Mouse (Mus musculus): Measurements from ENCODE around the gene Plekha6.

Plekha6 gene

DNA sequence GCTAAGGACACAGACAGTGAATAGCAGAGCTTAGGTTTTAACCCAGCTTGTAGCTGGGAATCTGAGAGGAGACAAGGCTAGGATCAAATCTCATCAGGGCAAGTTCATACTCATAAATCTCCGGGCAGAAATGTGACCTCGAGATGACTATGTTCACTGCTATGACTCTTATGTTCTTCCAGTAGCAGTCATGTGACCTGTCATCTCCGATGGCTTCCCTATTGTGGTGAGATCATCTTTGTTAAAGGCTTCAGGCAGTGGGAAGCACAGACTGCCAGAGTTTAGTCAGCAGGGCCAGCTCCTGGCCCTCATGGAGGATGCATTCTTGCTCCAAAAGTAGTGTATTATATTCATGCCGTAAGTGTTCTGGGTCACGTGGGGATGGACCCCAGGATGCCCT, 113.0 kb downstream of the Plekha6 start:
- no peak for DNase-seq (ENCODE audit: low spot score)

DNA sequence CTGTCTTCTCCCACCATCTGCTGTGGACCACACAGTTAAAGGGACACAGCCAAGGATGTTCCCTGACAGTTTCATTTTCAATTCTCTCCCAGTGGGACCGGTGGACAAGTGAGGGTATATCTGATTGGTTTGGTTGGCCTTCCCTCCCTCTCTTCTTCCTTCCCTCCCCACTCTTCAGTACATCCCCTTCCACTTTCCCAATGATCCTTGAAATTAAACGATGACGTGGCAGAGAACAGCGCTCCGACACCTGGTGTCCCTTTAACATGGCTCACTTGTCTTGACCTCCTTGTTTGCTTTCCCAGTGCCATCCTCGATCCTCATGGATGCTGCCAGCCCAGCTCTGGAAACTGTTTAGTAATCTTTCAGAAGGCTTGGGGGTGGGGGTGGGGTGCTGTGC, 114.5 kb downstream of the Plekha6 start:
- no peak for DNase-seq (ENCODE audit: low spot score)

DNA sequence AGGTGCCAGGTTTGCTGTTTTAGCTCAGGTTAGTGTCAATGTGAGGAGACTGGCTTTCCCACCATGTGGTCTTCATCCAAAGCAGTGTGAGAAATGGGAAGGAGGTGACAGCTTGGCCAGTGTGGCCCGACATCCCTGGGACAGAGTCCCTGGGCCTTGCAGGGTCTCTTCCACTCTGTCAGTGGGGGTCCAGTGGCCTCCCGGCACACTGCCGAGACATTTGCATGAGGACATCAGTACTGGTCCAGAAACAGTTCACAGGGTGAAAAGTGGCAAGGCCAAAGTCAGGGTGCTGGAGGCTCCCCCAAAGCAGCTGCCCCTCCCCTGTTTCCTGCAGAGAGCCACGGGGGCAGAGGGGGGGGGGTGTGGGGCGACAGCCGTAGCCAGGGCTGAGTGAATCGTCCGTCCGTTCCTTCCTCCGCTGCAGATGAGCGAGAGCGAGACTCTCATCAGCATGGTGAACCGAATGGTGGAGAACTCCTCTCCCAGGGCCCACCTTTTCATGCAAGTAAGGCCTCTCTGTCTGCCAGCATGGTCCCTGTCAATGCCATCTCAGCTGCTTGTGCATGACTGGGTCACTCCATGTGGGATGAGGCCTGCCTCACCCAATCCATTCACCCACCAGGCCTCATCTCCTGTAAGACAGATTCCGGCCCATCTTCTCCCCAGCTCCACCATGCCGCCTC, 115.1 kb downstream of the Plekha6 start:
- DNase-seq (ENCODE audit: low spot score) = no peak

DNA sequence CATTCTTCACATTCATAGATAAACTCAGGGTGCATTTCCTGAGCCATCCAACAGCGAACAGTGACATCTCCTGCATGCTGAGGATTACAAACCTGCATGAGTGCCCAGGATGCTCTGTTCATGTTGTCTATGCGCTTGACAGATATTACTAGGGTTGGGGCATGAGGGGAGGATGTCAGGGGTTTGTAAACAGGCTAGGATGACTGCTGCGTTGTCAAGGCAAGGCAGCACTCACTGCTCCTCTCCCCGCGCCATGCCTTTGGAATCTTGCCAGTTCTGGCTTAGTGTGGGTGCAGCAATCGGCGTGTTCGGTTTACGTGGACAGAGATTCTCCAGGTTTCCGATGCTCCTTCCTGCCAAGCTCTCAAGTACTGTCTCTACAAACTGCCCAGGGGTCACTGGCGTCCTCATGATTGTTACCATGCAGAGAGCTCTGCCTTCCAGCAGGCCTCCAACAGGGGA, 115.7 kb downstream of the Plekha6 start:
- no peak for DNase-seq (ENCODE audit: low spot score)

DNA sequence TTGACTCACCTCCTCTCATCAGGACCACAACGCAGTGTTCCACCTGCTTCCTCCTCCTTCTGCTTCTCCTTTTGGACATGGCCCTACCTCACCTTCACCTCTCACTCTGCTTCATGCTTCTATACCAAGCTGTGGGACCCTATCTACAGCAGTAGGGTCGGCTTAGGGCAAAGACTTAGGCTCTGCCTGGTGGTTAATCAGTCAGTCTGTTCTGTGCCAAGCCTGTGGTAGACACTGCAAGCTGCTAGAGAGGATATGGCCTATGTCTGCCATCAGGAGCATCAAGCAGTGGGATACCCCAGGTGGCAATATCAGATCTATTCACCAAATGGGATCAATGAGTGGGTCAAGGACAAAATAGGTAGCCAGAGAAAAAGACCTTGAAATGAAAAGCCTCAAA, 116.5 kb downstream of the Plekha6 start:
- no peak for DNase-seq (ENCODE audit: low spot score)

DNA sequence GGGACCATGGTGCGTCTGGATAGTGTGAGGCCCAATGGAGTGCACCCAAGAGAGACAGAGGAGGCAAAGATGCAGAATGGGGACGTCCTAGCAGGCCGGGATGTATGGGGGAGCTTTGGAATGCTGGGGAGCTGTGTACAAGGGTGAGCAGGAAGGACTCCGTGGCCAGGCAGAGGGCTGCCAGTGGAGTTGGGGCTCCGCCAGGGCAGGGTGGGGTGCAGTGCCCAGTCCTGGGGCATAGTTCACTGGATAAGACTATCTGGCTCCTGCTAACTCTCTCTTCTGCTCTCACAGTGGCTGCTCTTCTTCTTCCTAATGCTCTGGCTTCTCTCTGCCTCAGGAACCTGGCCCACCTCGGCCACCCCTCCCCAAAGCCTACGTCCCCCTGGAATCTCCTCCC, 121.9 kb downstream of the Plekha6 start:
- DNase-seq (ENCODE audit: low spot score) = no peak

DNA sequence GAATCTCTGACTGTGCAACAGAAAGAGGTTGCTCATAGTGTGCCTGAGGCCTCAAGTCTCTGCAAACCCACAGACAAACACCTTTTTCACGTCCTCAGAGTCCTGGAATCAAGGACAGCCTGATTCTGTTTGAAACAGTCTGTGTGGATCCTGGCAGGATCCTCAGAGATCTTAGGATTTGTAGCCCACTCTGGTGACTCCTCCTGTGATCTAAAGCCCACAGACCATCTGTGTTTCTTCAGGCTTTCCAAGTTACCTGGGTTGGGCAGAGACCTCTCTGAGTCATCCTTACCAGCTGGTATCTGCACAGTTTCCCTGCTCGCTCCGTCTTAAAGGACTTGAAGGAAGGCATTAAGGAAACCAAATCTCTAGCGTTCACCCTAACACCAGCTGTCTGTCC, 123.0 kb downstream of the Plekha6 start:
- no peak for DNase-seq (ENCODE audit: low spot score)

DNA sequence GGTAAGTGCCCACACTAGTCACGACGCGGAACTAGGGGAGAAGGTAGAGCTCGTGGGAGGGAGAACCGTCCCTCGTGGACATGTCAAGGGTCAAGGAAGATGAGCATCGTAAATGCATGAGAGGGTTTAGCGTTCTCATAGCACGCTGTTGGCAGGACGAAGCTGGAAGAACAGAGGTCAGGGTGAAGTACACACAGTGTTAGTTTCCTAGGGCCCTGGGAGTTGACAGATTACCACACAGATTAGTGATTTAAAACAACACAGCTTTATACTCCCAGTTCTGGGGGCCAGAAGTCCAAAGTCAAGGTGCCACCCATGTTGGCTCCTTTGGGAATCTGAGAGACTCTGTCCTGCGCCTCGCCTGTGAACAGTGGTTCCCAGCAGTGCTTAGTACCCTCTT, 123.9 kb downstream of the Plekha6 start:
- no peak for DNase-seq (ENCODE audit: low spot score)

DNA sequence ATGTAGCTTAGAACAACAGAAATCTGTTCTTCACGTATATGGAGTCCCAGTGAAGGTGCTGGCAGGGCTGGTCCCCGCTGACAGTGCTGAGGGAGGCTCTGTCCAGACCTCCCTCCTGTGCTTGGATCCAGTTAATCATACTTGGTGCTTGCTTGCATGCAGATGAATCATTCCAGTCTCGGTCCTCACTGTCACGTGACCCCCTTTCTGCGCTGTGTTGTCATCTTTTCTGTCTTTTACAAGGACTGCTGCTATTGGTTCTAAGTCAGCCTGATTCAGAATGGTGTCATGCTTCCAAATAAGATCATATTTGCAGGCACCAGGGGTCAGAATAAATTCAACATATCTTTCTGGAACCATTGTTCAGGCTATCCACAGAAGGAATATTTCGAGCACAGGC, 127.9 kb downstream of the Plekha6 start:
- DNase-seq (ENCODE audit: low spot score) = no peak

DNA sequence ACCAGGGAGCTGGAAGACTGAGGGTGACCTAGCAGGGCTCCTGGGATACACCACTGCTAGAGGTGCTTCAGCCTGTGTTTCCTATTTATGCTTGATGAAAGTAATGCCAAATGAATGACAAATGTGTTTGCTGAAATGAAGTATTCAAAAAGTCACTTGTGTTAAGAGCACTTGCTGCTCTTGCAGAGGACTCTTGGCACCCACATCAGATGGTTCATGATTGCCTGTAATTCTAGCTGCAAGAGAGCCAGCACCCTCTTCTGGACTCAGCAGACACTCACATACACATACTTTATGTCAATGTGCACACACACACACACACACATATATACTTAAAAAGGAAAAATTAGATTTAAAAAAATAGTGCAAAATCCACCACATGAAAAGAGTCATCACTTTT, 128.6 kb downstream of the Plekha6 start:
- DNase-seq (ENCODE audit: low spot score) = no peak

DNA sequence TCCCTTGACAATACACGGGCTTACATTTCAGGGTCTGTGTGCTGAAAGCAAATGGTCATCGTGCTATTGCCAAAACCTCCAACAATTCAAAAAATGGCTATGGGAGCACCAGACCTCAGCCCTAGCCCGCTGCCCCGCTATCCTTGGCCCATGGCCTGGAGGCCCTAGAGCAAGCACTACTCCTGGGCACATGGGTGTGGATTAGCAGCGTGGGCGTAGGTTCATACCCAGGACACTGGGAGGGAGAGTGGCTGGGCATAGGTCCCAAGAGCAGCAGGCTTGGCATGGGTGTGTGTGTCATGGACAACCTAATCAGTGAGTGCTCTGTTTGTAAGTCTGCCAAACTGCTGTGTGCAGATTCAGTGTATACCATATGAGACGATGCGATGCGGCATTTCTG, 132.4 kb downstream of the Plekha6 start:
- DNase-seq (ENCODE audit: low spot score) = no peak

DNA sequence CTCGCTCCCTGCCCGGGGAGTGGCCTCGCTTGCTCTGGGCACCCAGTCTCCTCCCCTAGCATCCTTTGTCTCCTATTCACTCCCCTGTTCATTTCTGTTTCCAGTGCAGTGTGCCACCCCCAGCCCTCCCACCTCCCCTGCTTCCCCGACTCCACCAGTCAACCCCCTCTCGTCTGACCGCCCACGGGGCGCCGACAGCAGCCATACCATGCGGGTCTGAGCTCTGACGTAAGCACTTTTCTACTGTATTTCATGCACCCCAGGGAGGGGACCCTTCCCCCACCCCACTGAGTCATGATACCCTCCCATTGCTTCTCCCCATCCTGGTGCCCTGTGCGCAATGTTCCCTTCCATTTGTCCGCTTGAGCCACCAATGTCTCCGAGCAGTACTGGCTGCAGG, 134.8 kb downstream of the Plekha6 start:
- no peak for DNase-seq (ENCODE audit: low spot score)

DNA sequence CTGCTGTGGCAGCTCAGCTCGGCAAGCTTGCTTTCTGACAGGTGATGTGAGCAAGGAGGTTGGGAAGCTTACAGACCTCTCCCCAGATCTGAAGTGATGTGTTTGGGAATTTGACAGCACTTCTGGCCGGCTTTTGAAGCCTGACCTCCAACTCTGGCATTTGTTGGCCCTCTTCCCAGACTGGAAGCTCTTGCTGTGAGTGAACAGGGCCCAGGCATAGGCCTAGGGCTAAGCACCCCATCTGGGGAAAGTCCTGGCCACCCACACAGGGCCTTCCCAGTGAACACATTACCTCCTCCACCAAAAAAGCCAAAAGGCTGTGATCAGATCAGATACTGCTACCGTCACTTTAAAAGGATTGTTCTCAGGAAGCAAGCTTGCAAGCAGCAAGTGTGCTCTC, 138.5 kb downstream of the Plekha6 start:
- no peak for DNase-seq (ENCODE audit: low spot score)

DNA sequence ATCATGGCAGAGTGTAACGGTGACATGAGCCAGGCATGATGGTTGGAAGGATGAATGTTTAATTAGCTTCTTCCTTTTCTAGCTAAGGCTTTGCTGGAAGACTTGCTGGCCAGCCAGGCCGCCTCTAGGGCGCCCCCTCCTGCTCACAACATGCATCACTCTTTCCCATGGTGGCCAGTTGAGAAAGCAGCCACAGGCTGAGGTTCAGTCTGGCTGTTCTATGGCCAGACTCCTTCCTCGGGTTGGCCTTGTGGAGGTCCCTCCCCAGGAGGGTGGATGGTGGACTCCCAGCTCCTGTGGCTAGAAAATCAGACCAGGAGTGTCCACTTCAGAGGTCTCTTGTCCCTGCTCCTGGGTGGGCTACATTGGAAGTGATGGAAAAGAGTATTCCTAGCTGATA, 142.8 kb downstream of the Plekha6 start:
- no peak for DNase-seq (ENCODE audit: low spot score)

DNA sequence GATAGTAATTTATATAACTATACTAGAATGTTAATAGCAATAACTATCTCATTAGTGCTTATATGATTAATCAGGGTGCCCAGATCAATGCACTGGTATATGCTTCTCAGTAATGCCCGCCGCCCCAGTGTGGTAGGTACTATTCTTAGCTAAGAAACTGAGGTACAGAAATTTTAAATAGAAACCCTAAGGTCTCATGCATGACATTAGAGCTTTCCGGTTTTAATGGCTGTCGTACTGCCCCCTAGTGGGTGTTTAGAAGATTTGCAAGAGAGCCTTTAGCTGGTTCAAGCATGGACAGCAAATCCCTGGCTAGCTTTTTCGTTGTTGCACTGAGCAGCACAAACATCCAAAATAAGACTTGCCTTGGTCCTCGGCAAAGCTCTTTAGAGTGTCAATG, 143.3 kb downstream of the Plekha6 start:
- DNase-seq (ENCODE audit: low spot score) = no peak

DNA sequence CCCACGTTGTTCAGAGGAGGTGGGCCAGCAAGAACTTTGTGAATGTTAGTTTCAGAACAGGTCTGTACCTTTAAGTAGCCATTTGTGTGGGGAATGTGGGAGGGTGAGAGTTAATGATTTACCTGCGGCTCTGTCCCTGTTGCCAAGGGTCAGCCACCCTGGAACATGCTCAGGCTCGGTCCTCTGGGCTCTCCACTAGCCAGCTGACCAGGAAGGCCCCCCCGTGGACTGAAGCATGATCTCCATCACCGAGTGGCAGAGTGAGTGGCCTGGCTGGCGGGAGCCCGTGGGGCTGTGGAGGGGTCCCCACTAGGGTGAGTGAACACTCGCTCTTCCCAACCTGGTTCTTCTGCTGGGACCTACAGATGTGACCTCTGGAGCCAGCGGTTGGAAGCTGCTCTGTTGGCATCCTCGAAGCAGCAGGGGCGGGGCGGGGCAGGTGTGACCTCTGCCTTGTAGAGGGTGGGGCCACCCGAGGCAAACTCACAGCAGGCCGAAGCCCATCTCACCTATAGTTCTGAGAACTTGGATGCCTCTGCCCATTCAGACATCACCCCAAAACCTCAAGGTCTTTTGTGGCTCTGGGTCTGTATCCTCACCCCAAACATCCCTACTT, 145.8 kb downstream of the Plekha6 start, which contains the start of gene Golt1a:
Golt1a (plus strand) TSS at position 149 of the 616 bp plus-strand sequence.
- DNase-seq (ENCODE audit: low spot score) = no peak

DNA sequence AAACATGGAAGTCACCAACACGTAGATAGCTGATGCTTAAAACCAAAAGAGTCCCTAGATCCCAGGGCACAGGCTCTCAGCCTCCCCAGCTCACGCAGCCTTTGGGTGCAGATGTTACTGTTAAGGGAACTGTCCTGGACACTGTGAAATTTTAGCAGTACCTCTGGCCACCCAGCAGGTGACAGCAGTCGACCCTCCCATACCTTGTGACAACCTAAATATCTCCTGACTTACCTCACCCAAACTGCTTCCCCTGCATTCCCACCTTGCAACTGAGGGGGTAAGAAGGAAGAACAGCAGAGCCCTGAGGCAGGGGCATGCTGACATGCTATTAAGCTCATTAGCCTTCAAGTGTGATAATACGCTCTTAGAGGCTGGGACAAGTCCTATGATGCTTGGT, 147.2 kb downstream of the Plekha6 start:
- DNase-seq (ENCODE audit: low spot score) = no peak

DNA sequence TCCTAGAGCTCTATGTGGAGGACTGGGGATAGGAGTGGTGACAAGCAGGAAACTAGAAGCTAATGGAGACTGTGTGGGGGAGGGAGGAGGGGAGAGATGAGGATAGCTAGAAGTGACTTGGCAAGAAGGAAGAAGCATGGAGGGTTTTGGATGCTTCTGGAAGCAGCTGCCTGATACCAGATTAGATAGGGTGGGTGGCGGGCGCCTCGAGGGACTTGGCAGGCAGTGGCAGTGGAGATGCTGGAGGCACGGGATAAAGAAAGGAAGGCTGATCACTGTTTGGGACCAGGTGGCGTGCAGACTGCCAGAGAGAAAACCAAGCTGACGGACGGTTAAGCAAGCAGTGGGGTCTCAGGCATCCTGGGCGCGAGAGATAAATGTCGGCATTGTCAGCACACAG, 147.9 kb downstream of the Plekha6 start:
- no peak for DNase-seq (ENCODE audit: low spot score)

DNA sequence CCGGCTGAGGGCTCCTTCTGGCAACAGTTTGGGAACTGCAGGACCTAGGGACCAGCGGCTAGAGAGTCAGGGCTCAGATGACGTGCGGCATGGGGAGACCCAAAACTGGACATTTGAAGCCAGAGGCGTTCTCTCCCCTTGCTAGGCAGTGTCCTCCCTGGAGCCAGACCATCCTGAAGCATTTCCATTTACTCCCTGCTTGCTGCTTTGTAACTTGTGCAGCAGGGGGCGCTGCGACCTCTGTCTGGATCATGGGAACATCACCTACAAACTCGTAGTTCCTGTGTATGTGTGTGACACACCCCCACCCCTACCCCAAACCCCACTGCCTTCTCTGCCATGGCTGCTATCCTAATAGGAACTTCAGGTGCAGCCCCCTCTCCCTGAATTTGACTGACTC, 150.4 kb downstream of the Plekha6 start:
- DNase-seq (ENCODE audit: low spot score) = no peak

DNA sequence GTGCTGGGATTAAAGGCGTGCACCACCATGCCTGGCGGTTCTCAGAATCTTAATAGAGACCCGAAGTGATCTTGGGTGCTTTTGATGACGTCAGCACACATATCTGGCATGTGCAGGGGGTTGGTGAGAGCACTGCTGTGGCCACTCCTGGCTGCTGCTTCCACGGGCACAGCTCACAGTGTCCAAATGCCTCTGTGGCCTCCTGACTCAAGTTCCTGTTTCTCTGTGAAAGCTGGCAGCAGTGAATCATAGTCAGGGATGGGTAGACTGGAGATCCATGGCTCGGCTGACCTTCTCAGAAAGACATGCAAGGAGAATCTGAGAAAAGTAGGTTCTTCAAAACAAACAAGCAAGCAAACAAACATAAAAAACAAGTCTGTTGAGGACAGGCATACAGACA, 151.8 kb downstream of the Plekha6 start:
- DNase-seq (ENCODE audit: low spot score) = no peak

DNA sequence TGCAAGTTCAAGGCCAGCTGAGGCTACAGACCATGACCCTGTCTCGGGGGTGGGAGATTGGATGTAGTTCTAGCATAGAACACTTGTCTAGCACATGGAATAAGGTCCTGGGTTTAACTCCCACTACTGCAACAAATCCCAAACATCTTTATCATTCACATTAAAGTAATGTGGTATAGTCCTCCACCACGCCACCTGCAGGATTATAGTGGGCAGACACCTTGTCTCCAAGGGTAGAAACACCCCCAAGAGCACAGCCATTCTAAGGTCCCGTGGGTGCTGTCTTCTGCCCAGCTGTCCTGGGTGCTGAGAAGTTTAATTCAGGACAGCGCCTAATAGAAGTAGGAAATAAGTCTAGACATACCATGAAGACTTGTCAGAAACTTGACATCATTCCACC, 152.6 kb downstream of the Plekha6 start:
- DNase-seq (ENCODE audit: low spot score) = no peak

DNA sequence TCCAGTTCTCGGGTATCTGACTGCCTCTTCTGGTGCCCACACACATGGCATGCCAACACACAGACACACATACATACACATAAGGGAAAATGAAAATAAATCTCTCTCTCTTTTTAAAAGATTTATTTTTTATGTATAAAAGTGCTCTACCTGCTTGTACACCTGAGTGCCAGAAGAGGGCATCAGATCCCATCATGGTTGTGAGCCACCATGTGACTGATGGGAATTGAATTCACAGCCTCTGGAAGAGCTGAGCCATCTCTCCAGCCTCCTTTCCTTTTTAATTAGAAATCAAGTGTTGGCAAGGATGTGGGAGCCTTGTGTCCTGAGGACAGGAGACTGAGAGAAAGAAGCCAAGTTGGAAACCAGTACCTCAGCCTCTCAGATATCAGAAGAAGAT, 153.1 kb downstream of the Plekha6 start:
- DNase-seq (ENCODE audit: low spot score) = no peak

DNA sequence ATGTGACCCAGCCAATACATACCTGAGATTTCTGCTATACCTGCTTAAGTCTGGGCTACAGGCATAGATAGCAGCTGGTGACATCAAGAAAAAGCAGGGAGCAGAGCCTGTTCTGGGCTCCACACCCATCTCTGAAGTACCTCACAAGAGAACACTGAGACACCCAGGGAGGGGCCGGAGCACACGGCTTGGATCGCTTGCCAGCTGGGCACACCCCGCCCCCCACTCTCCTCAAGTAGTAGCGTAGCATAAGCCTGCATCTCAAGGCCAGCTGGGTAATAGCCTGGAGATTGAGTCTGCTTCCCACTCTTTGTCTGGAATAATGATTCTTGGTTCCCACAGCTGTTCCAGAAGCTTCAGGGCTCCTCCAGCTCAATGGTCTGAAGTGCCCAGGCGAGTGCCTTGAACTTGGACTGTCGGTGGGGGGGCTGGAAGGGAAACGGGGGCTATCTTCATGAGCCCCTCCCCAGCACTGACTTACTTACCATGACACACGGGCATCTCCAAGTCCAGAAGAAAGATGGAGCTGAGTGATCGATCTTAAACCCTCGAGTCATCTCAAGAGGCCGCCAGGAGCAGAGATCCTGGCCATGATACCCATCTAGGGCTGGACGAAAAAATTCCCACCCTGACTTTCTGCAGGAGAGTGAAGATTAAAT, 157.4 kb downstream of the Plekha6 start, which contains the start of gene Kiss1:
Kiss1 (plus strand) TSS at position 609 of the 659 bp plus-strand sequence.
- DNase-seq (ENCODE audit: low spot score) = no peak
